Mouse (Mus musculus): ENCODE data around the gene Npepl1. TPM values are rescaled to one million over a fixed set of nuclear protein-coding genes. Genes with fewer than 3 reads are reported as not detected.

Gene Npepl1
- total and polyA plus RNA-seq, 3 experiments = 37.2 to 93.6 (median 90.8) TPM

DNA sequence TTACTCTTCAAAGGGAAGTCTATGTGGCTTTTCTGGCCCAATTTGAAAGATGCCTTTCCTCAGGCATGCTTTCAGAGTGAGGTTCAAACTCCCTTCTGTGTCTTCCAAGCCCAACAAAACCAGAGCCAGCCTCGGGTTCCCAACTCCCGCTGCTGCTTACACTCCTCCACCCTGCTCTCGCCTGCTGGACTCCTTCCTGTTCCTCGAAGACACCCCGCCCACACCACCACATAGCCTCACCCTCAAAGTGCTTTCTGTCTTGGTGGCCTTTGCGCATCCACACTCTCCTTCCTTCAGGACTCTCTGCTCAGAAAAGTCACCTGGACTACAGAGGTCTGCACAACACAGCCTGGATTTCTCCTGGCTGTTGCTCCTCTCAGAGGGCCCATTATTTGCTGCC, 47.1 kb upstream of the Npepl1 start:
- Histone ChIP-seq H3K4me3 (replicated peaks in 1 of 3; ENCODE audit: low read depth in 2 of 3, low read length in 2 of 3, poor library complexity in 1 of 3) (no peak overlapping the region), H3K4me2 (ENCODE audit: insufficient read depth, low read depth, poor library complexity, severe bottlenecking) (no peak overlapping the region), H3K9ac (ENCODE audit: insufficient read depth, low read depth) (no peak overlapping the region), H3K27ac (ENCODE audit: insufficient read depth, low read depth) (no peak overlapping the region), H3K36me3 (replicated peaks in 1 of 2; ENCODE audit: control insufficient read depth in 1 of 2, insufficient read depth in 1 of 2, low read length in 1 of 2) (no peaks in the 10 kb centered on the region), H3K79me2 (replicated peaks; ENCODE audit: control insufficient read depth, extremely low read depth, insufficient read depth, poor library complexity, severe bottlenecking) (no peaks in the 10 kb centered on the region), H3K27me3 (replicated peaks) (peaks cover 77% of the 10 kb centered on the region), H3K4me1 (ENCODE audit: control insufficient read depth in 1 of 2, insufficient read depth in 2 of 2) (no peaks in the 10 kb centered on the region), H3K9me3 (replicated peaks; ENCODE audit: low read length) (peaks cover 4% of the 10 kb centered on the region)
- no peak for DNase-seq (ENCODE audit: extremely low read depth)
- no peak for TF ChIP-seq IRF4 (IDR thresholded peaks at IDR 0.05; ENCODE audit: low read depth, low read length)
- TF ChIP-seq NELFE (IDR thresholded peaks at IDR 0.05; ENCODE audit: low read depth, low read length) = no peak
- no peak for TF ChIP-seq ZNF384 (IDR thresholded peaks at IDR 0.05; ENCODE audit: low read depth, low read length)
- TF ChIP-seq MEF2A (IDR thresholded peaks at IDR 0.05; ENCODE audit: borderline replicate concordance, low read depth, low read length) = no peak
- no peak for TF ChIP-seq PAX5 (IDR thresholded peaks at IDR 0.05; ENCODE audit: low read length)
- no peak for TF ChIP-seq BHLHE40 (IDR thresholded peaks at IDR 0.05; ENCODE audit: low read depth, low read length)
- no peak for TF ChIP-seq SMC3 (IDR thresholded peaks at IDR 0.05; ENCODE audit: low read depth, low read length)
- TF ChIP-seq MXI1 (IDR thresholded peaks at IDR 0.05; ENCODE audit: low read depth, low read length) = no peak
- no peak for TF ChIP-seq UBTF (IDR thresholded peaks at IDR 0.05; ENCODE audit: low read depth, low read length)
- TF ChIP-seq JUN (IDR thresholded peaks at IDR 0.05; ENCODE audit: insufficient read depth, low read depth, low read length) = no peak
- no peak for TF ChIP-seq TBP (conservative IDR thresholded peaks at IDR 0.05; ENCODE audit: low read depth, low read length)
- TF ChIP-seq ZC3H11A (IDR thresholded peaks at IDR 0.05; ENCODE audit: low read depth, low read length) = no peak
- no peak for TF ChIP-seq RCOR1 (conservative IDR thresholded peaks at IDR 0.05; ENCODE audit: low read depth, low read length)
- TF ChIP-seq ELF1 (IDR thresholded peaks at IDR 0.05; ENCODE audit: low read depth, low read length) = no peak
- dilution Hi-C loops (cut with MboI; ENCODE audit: extremely low pct_ligation_motif_present, extremely low pct_unique_long_range_greater_than_20kb, low sequenced_read_pairs) (no loop called here), in situ Hi-C loops (cut with MboI; ENCODE audit: low pct_ligation_motif_present, low pct_unique_long_range_greater_than_20kb, low sequenced_read_pairs) (no loop called here)

DNA sequence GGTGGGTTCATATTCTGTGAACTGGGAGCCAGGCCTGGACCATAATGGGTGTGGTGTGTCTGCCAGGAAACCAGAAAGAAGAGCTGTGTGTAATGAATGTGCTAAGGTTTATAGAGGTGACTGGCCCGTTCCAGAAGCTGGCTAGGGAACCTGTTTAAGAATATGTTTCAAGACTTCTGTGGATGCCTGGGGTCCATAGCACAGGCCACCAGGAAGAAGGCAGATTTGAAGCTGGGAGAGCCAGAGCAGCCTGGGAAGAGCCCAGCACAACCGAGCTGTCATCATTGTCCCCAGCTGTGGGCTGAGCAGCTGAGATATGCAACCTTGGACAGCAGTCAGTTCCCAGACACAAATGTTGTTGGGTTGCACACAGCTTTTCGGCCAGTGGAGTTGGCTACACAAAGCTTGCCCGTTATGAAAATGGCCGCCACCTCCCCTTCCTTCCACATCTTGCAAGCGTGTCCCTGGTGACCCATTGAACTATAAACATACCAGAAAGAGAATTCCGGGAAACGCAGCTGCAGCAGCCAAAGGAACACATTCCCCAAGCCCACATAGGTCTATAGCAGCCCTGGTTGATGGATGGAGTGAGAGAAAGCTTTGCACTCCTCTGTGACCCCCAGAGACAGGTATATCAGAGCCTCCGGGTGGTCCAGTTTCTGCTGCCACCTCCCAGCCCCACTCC, 46.5 kb upstream of the Npepl1 start:
- Histone ChIP-seq H3K27ac (ENCODE audit: insufficient read depth, low read depth) (no peak overlapping the region), H3K4me1 (ENCODE audit: control insufficient read depth in 1 of 2, insufficient read depth in 2 of 2) (no peaks in the 10 kb centered on the region), H3K4me3 (replicated peaks in 1 of 3; ENCODE audit: low read depth in 2 of 3, low read length in 2 of 3, poor library complexity in 1 of 3) (no peak overlapping the region), H3K36me3 (replicated peaks in 1 of 2; ENCODE audit: control insufficient read depth in 1 of 2, insufficient read depth in 1 of 2, low read length in 1 of 2) (no peaks in the 10 kb centered on the region), H3K27me3 (replicated peaks) (peaks cover 77% of the 10 kb centered on the region), H3K79me2 (replicated peaks; ENCODE audit: control insufficient read depth, extremely low read depth, insufficient read depth, poor library complexity, severe bottlenecking) (no peaks in the 10 kb centered on the region), H3K4me2 (ENCODE audit: insufficient read depth, low read depth, poor library complexity, severe bottlenecking) (no peak overlapping the region), H3K9ac (ENCODE audit: insufficient read depth, low read depth) (no peak overlapping the region), H3K9me3 (replicated peaks; ENCODE audit: low read length) (peaks cover 4% of the 10 kb centered on the region)
- dilution Hi-C loops (cut with MboI; ENCODE audit: extremely low pct_ligation_motif_present, extremely low pct_unique_long_range_greater_than_20kb, low sequenced_read_pairs) = no loop called here
- no peak for DNase-seq (ENCODE audit: extremely low read depth)
- in situ Hi-C loops (cut with MboI; ENCODE audit: low pct_ligation_motif_present, low pct_unique_long_range_greater_than_20kb, low sequenced_read_pairs) = no loop called here
- TF ChIP-seq E2F4 (IDR thresholded peaks at IDR 0.05; ENCODE audit: insufficient replicate concordance, low read depth, low read length) (no peak), GABPA (IDR thresholded peaks at IDR 0.05; ENCODE audit: insufficient replicate concordance, low read depth, low read length) (no peak), UBTF (IDR thresholded peaks at IDR 0.05; ENCODE audit: low read depth, low read length) (no peak), MYC (IDR thresholded peaks at IDR 0.05; ENCODE audit: low read depth, low read length) (no peak), JUN (IDR thresholded peaks at IDR 0.05; ENCODE audit: insufficient read depth, low read depth, low read length) (no peak), POLR2A (IDR thresholded peaks at IDR 0.05; ENCODE audit: low read depth, low read length) (no peak), SIN3A (IDR thresholded peaks at IDR 0.05; ENCODE audit: low read length) (no peak), RAD21 (IDR thresholded peaks at IDR 0.05; ENCODE audit: low read depth, low read length) (no peak), ZNF384 (IDR thresholded peaks at IDR 0.05; ENCODE audit: low read depth, low read length) (no peak), NELFE (IDR thresholded peaks at IDR 0.05; ENCODE audit: low read depth, low read length) (no peak), ZKSCAN1 (IDR thresholded peaks at IDR 0.05; ENCODE audit: borderline replicate concordance, low read depth, low read length) (no peak), TCF12 (IDR thresholded peaks at IDR 0.05; ENCODE audit: low read depth, low read length) (no peak)
